Mouse (Mus musculus): ENCODE results near the gene Cdkn1b.

DNA sequence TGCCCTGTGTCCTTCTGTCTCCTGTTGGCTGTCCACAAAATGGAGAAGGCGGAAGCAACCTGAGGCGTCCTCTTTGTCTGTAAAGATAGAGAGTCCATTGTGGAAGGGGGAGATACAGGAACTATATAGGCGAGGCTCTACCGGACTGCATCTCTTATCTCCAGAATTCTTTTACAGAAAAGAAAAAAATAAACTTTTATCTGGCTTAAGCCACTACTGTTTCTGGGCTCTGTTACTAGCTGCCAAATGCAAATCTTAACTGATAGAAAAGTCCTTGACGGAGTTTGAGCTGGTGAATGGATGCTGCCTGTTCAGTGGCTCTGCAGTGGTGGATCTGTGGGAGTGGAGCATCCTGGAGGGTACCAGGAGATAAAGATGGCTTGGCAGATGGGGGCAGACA lies 31.2 kb downstream of the Cdkn1b start:
- no peak for TF ChIP-seq POLR2A (IDR thresholded peaks at IDR 0.05; ENCODE audit: borderline replicate concordance, insufficient read depth, low read length)
- TF ChIP-seq CTCF (IDR thresholded peaks at IDR 0.05; ENCODE audit: borderline replicate concordance, insufficient read depth, low read depth, low read length), result no peak
